Mouse (Mus musculus): ENCODE results near the gene Tmem37. TPM values are rescaled to one million over a fixed set of nuclear protein-coding genes. Genes with fewer than 3 reads are reported as not detected.
A peak's percentile ranks its signal among the peaks of the same experiment; 100 is the strongest.
"Not testable (repeated sequence)": the region's sequence is repeated elsewhere in the genome, so short reads cannot be mapped to it uniquely, and the experiment has no call there.

Tmem37 gene
- polyA plus RNA-seq, 1 experiment from 2014 or later, result 51.3 TPM

- H3K4me2 ChIP-seq (replicated peaks), result no peak overlapping the region
Observed at GRCm38 (mm10) chr1:120112251-120113187, 38.6 kb upstream of the Tmem37 start.

GRCm38 (mm10) chr1:120111766-120112165 is 37.9 kb upstream of the Tmem37 start:
- Histone ChIP-seq H3K4me3 (replicated peaks) (no peak overlapping the region), H3K36me3 (peaks cover 25% of the 10 kb centered on the region), H3K9ac (no peak overlapping the region), H3K9me3 (no peaks in the 10 kb centered on the region; the same call in 1 of the 2 replicates), H3K4me2 (replicated peaks) (no peak overlapping the region), H3K4me1 (replicated peaks) (no peaks in the 10 kb centered on the region), H3K27me3 (replicated peaks) (no peaks in the 10 kb centered on the region), H3K27ac (no peak overlapping the region)
- 82% methylated on average over 8 of the region's 8 CpGs for WGBS
- no peak for ATAC-seq

More at GRCm38 (mm10) chr1:120112251-120113187, 38.6 kb upstream of the Tmem37 start:
- H3K27ac ChIP-seq, result no peak overlapping the region
- no peak overlapping the region for H3K9ac ChIP-seq
- no peaks in the 10 kb centered on the region; the same call in 1 of the 2 replicates for H3K9me3 ChIP-seq
- no peak overlapping the region for H3K4me3 ChIP-seq (replicated peaks)
- H3K4me1 ChIP-seq (replicated peaks), result 0 out of 2 replicates have a peak, but pooled peaks cover 2% of the 10 kb centered on the region
- peaks cover 25% of the 10 kb centered on the region for H3K36me3 ChIP-seq
- no peaks in the 10 kb centered on the region for H3K27me3 ChIP-seq (replicated peaks)
- ATAC-seq, result 0 out of 2 replicates have a peak, but pooled peaks have one; percentile 27
- 80% methylated on average over 12 of the region's 12 CpGs for WGBS

- Histone ChIP-seq H3K36me3 (peaks cover 11% of the 10 kb centered on the region), H3K4me2 (replicated peaks) (no peak overlapping the region), H3K9ac (no peak overlapping the region), H3K4me3 (replicated peaks) (no peak overlapping the region), H3K27ac (no peak overlapping the region), H3K9me3 (no peaks in the 10 kb centered on the region; the same call in 1 of the 2 replicates), H3K4me1 (replicated peaks) (no peaks in the 10 kb centered on the region), H3K27me3 (replicated peaks) (no peaks in the 10 kb centered on the region)
- no peak for ATAC-seq
- 88% methylated on average over 19 of the region's 19 CpGs for WGBS
Observed at GRCm38 (mm10) chr1:120109741-120110432, 36.0 kb upstream of the Tmem37 start.

GRCm38 (mm10) chr1:120105556-120105959 is 31.7 kb upstream of the Tmem37 start:
- 0 out of 2 replicates have a peak, but pooled peaks have one; percentile 41 for ATAC-seq
- Histone ChIP-seq H3K36me3 (no peaks in the 10 kb centered on the region), H3K4me3 (replicated peaks) (no peak overlapping the region), H3K27me3 (replicated peaks) (no peaks in the 10 kb centered on the region), H3K9me3 (no peaks in the 10 kb centered on the region), H3K4me2 (replicated peaks) (no peak overlapping the region), H3K4me1 (replicated peaks) (no peaks in the 10 kb centered on the region), H3K9ac (no peak overlapping the region), H3K27ac (no peak overlapping the region)
- WGBS, result 70% methylated on average over 5 of the region's 5 CpGs

GRCm38 (mm10) chr1:120101227-120101609 is 27.3 kb upstream of the Tmem37 start:
- ATAC-seq, result no peak
- WGBS, result 84% methylated on average over 3 of the region's 3 CpGs
- Histone ChIP-seq H3K4me1 (replicated peaks) (no peaks in the 10 kb centered on the region), H3K4me3 (replicated peaks) (no peak overlapping the region), H3K9ac (no peak overlapping the region), H3K27me3 (replicated peaks) (no peaks in the 10 kb centered on the region), H3K27ac (no peak overlapping the region), H3K36me3 (no peaks in the 10 kb centered on the region), H3K9me3 (no peaks in the 10 kb centered on the region), H3K4me2 (replicated peaks) (no peak overlapping the region)

DNA sequence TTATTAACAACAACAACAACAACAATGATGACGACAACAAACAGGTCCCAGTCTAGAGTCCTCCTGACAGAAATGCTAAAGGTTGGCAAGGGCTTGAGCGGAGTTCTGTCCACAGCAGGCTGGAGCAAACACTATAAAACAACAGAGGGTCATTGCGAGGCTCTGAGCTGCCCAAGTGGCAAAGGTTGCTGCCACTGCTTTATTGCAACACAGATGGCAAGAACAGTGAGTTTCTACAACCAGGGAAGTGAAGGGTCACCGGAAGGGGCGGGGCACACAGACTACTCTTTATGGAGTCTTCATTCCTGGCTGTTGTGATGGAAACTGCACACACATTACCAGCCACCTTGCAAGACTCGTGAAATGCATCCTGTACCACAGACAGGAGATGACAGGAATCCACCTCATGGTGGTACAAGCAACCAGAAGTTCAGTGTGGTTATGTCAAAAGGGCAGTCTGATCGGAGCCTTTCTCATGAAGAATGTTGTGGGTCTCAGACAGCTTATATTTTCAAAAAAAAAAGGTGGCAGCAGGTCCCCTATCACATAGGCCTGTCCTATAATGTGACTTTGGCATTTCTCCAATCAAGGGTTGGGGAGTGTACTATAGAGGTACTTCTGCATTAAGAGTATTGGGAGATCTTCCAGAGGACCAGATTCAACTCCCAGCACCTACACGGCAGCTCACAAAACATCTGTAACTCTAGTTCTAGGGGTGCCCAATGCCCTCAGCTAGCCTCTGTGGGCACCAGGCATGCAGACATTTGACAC is 26.8 kb upstream of the Tmem37 start:
- Histone ChIP-seq H3K4me1 (replicated peaks) (no peaks in the 10 kb centered on the region), H3K27me3 (replicated peaks) (no peaks in the 10 kb centered on the region), H3K36me3 (no peaks in the 10 kb centered on the region), H3K9ac (no peak overlapping the region), H3K4me3 (replicated peaks) (no peak overlapping the region), H3K9me3 (no peaks in the 10 kb centered on the region), H3K4me2 (replicated peaks) (no peak overlapping the region), H3K27ac (no peak overlapping the region)
- no peak for ATAC-seq
- WGBS, result 78% methylated on average over 8 of the region's 8 CpGs

DNA sequence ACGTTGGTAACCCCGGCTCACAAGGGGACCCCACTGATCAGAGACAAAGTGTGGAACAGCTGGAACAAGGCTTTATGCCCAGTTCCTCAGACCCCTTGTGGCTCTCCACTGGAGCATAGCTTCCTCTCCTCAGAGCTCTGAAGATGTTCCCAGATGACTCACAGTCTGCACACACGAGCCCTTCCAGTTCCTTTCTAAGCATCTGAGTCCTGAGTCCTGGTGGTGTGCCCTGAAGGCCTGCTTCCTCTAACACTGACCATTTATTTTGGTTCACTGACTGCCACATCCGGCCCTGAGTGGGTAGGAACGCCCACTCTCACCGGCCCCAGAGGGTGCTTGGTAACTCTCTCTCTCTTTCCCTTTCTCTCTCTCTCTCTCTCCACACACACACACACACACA is 25.6 kb upstream of the Tmem37 start:
- peak; percentile 22; the same call in 1 of the 2 replicates for ATAC-seq
- no peaks in the 10 kb centered on the region for H3K36me3 ChIP-seq
- H3K4me1 ChIP-seq (replicated peaks), result no peaks in the 10 kb centered on the region
- H3K9ac ChIP-seq, result no peak overlapping the region
- H3K27me3 ChIP-seq (replicated peaks), result no peaks in the 10 kb centered on the region
- H3K27ac ChIP-seq, result no peak overlapping the region
- 60% methylated on average over 6 of the region's 6 CpGs for WGBS
- H3K9me3 ChIP-seq, result no peaks in the 10 kb centered on the region
- no peak overlapping the region for H3K4me2 ChIP-seq (replicated peaks)
- H3K4me3 ChIP-seq (replicated peaks), result no peak overlapping the region

- ATAC-seq, result no peak
- H3K9me3 ChIP-seq, result no peaks in the 10 kb centered on the region
- no peak overlapping the region for H3K4me2 ChIP-seq (replicated peaks)
- WGBS, result 15% methylated on average over 7 of the region's 7 CpGs
- no peak overlapping the region for H3K9ac ChIP-seq
- no peaks in the 10 kb centered on the region for H3K27me3 ChIP-seq (replicated peaks)
- no peaks in the 10 kb centered on the region for H3K4me1 ChIP-seq (replicated peaks)
- no peak overlapping the region for H3K4me3 ChIP-seq (replicated peaks)
- H3K36me3 ChIP-seq, result no peaks in the 10 kb centered on the region
- no peak overlapping the region for H3K27ac ChIP-seq
Observed at GRCm38 (mm10) chr1:120098327-120098726, 24.5 kb upstream of the Tmem37 start.

DNA sequence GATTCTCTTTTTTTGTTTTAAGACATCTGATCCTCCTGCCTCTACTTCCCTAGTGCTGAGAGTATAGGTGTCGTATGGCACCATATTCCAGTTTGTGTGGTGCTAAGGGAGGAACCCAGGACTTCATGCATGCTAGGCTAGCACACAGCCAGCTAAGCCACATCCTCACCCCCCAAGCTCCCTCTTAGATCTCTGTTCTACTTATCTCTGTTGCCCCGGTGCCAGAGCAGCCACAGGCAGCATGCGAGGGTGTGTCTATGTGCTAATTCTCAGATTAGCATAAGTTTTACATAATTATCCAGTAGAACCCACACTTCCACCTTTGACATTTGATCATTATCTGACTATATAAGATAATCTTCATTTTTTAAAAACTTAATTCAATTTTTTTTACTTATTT is 21.0 kb upstream of the Tmem37 start:
- no peak overlapping the region for H3K4me3 ChIP-seq (replicated peaks)
- H3K9ac ChIP-seq, result no peak overlapping the region
- no peaks in the 10 kb centered on the region for H3K9me3 ChIP-seq
- 67% methylated on average over 3 of the region's 3 CpGs for WGBS
- H3K4me2 ChIP-seq (replicated peaks), result no peak overlapping the region
- no peaks in the 10 kb centered on the region for H3K36me3 ChIP-seq
- no peak for ATAC-seq
- H3K27ac ChIP-seq, result no peak overlapping the region
- no peaks in the 10 kb centered on the region for H3K4me1 ChIP-seq (replicated peaks)
- H3K27me3 ChIP-seq (replicated peaks), result no peaks in the 10 kb centered on the region

DNA sequence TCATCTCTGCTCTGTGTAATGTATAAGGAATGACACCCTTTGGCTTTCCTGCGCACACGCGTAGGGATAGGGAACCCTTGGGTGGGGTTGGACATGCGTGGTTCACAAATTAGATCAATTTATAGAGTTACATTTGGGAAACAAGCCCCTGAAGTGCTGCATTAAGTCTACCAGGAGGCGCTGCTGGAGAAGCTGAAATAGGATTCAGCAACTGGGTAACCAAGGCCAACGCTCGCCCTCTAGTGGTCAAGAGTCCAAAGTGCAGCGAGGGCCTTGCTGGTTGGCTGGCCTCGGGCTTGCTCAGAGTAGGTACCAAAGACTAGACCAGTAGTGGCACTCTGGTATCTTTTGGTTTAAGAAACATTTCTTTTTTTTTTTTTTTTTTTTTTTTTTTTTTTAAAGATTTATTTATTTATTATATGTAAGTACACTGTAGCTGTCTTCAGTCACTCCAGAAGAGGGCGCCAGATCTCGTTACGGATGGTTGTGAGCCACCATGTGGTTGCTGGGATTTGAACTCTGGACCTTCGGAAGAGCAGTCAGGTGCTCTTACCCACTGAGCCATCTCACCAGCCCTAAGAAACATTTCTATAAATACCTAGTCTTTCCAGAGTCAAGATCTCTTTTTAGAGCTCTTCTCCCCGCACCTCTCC is 19.7 kb upstream of the Tmem37 start:
- not testable (repeated sequence) for H3K4me1 ChIP-seq (replicated peaks); ATAC-seq; H3K4me2 ChIP-seq (replicated peaks); H3K9me3 ChIP-seq; H3K36me3 ChIP-seq; H3K9ac ChIP-seq; H3K27me3 ChIP-seq (replicated peaks); H3K4me3 ChIP-seq (replicated peaks); H3K27ac ChIP-seq
- 64% methylated on average over 13 of the region's 14 CpGs for WGBS

DNA sequence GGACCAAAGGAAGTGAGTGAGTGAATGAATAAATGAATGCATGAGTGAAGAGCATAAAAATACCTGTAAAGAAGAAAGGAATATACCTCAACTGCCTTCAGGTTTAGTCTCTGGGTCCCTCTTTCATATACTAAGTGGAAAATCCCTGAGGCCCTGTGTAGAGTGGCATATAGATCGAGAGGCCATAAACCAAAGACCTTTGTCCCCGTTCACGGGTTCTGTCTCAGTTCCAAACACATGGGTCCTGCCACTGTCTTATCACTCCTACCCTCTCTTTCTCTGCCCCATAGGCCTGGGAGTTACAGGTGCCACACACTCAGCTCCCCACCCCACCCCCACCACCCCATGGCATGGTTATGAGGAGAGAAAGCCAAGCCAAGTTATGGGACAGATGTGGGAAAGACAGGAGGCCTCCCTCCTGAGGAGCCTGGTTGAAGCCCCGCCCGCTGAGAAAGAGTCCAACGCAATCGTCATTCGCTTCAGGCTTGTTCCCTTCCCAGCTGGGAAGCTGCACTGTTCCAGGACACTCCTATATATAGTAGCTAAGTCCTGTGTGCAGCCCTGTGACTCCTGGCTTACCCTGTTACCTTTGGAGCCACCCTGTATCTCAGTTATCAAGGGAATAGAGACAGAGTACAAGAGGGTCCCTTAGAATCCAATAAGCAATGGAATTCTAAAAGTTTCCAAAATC is 17.2 kb upstream of the Tmem37 start:
- H3K36me3 ChIP-seq, result no peaks in the 10 kb centered on the region
- H3K27ac ChIP-seq, result peak overlapping the region; percentile 79
- H3K27me3 ChIP-seq (replicated peaks), result no peaks in the 10 kb centered on the region
- H3K4me3 ChIP-seq (replicated peaks), result no peak overlapping the region
- peak; percentile 91 for ATAC-seq
- H3K9me3 ChIP-seq, result no peaks in the 10 kb centered on the region
- WGBS, result 55% methylated on average over 8 of the region's 8 CpGs
- H3K4me1 ChIP-seq (replicated peaks), result no peaks in the 10 kb centered on the region
- no peak overlapping the region for H3K9ac ChIP-seq
- no peak overlapping the region for H3K4me2 ChIP-seq (replicated peaks)
